Comparison of ENCODE assay signal across 17 mouse cellular contexts in genomic region chr15:15692713-15693112, GRCm38 (mm10).
"Had no signal": no experiment of that assay in that cellular context is flagged by ENCODE, and none has a peak within 500 bp of the region (broad histone marks: within the 10 kb centered on the region; RNA-seq: fewer than 3 reads in every experiment).

No protein-coding gene starts in this region.

- DNase-seq: kidney, adult 9 months; kidney, postnatal 4 days; lung, embryonic 14.5 days; lung, postnatal 10 days; lung, postnatal 4 days; right cerebral cortex, postnatal 4 days; spleen, adult 18-20 months; thymus, adult 2 months; thymus, postnatal 25 days had no signal

- H3K27ac ChIP-seq: layer of hippocampus, adult 2 months; limb, embryonic 15.5 days; liver, embryonic 12.5 days; midbrain, embryonic 15.5 days; neural tube, embryonic 12.5 days had no signal

- H3K4me3 ChIP-seq: layer of hippocampus, adult 2 months; limb, embryonic 15.5 days; liver, embryonic 12.5 days; midbrain, embryonic 15.5 days; neural tube, embryonic 12.5 days had no signal

- H3K36me3 ChIP-seq: limb, embryonic 15.5 days; liver, embryonic 12.5 days; midbrain, embryonic 15.5 days; neural tube, embryonic 12.5 days had no signal

- H3K27me3 ChIP-seq: limb, embryonic 15.5 days; liver, embryonic 12.5 days; midbrain, embryonic 15.5 days; neural tube, embryonic 12.5 days had no signal

- ATAC-seq: inflammation-experienced regulatory T-cells, adult 6 months; intestine, postnatal 0 days; liver, embryonic 12.5 days; midbrain, embryonic 15.5 days had no signal

- H3K4me1 ChIP-seq: limb, embryonic 15.5 days; liver, embryonic 12.5 days; midbrain, embryonic 15.5 days; neural tube, embryonic 12.5 days had no signal

- H3K9me3 ChIP-seq: limb, embryonic 15.5 days; liver, embryonic 12.5 days; midbrain, embryonic 15.5 days; neural tube, embryonic 12.5 days had no signal

- H3K9ac ChIP-seq: limb, embryonic 15.5 days; liver, embryonic 12.5 days; lung, embryonic 14.5 days; midbrain, embryonic 15.5 days; neural tube, embryonic 12.5 days had no signal

- H3K4me2 ChIP-seq: limb, embryonic 15.5 days; liver, embryonic 12.5 days; lung, embryonic 14.5 days; midbrain, embryonic 11.5 days; midbrain, embryonic 15.5 days; neural tube, embryonic 12.5 days had no signal
